Mouse (Mus musculus): ENCODE measurements at regions not wholly inside any gene's neighbourhood (a gene's known extent, or its start where the extent isn't known, plus 50 kb on each side); places are given as distances from the start of the nearest gene placed in this dataset.

DNA sequence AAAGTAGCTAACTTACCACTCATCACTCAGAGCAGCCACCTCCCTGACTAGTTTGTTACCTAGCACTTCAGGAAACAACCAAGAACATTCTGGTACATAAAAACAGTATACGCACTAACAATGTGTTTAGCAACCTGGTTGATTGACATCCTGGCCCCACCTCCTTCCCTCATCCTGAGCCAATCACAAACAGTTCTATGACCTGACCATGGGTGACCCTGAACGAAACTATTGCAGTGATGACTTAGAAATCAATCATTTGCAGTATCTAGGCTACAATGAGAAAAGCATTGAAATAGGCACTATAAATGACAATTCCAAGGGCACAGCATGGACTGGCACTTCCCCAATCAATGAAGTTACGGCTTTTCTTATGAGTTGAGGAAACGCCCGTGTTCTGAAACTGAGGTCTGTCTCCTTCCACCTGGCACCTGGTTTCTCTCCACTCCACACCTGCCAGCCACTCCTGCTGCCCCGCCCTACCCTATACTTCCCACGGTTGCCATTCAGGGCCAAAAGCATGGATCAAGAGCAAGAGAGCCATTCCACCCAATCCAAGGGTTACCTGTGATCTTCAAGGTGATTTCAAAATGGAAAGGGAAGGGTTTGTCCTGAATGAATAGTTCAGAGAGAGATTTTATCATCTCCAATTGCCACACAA is 162.9 kb upstream of the Lrig3 start:
- Histone ChIP-seq H3K4me2 (no peak overlapping the region), H3K27ac (no peak overlapping the region), H3K4me1 (peaks cover 4% of the 10 kb centered on the region; the same call in 1 of the 2 replicates), H3K27me3 (replicated peaks) (no peaks in the 10 kb centered on the region), H3K4me3 (no peak overlapping the region), H3K9me3 (no peaks in the 10 kb centered on the region), H3K36me3 (replicated peaks) (no peaks in the 10 kb centered on the region), H3K9ac (no peak overlapping the region)
- WGBS: 92% methylated on average over 7 of the region's 7 CpGs
- no peak for ATAC-seq (replicated peaks)

DNA sequence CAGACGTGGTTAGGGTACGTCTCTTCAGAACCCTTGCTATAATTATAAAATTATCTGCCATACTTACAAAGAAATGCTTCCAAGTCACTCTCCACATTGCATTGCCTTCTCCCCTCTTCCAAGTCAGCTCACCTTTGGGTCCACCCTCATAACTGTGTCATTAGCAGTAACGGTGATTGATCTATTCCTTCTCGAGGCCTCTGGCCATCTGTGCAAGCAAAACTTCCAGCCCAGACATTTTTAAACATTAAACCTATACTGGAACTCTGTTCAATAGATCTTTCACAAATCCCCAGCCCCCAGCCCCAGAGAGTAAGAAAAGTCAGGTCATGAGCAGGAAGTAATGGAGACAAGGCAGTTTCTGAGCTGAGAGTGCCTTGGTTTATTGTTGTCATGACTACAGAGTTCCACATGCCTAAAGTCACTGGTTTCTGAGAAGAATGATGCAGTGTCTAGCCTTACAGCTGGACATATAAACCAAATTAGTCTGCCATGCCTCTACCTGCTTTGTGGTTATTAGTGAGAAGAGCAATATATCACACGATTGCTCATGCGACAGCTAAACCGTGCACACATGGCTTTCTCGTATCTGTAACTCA is 156.1 kb upstream of the Lrig3 start:
- Histone ChIP-seq H3K36me3 (replicated peaks) (no peaks in the 10 kb centered on the region), H3K9ac (no peak overlapping the region), H3K4me1 (0 out of 2 replicates have a peak, but pooled peaks cover 5% of the 10 kb centered on the region), H3K27me3 (replicated peaks) (no peaks in the 10 kb centered on the region), H3K4me2 (no peak overlapping the region), H3K27ac (no peak overlapping the region), H3K9me3 (no peaks in the 10 kb centered on the region), H3K4me3 (no peak overlapping the region)
- 80% methylated on average over 8 of the region's 8 CpGs for WGBS
- ATAC-seq (replicated peaks): no peak

DNA sequence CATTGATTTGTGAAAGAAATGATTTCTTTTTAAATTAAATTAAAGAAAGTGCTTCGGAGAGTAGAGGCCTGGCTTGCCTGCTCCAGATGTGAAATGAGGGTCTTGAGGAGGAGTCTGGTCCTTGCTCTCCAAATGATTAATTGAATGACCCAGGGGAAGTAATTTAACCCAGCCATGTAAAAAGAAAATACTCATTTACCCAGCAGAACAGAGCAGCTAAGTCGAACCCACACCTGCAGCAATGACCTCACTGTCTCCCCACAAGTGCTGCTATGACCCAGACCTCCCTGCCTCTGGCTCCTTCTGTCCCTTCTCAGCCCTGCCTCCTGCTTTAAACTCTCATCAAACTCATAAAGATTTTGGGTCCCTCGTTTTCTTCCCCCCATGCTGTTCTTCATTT is 155.4 kb upstream of the Lrig3 start:
- Histone ChIP-seq H3K4me3 (no peak overlapping the region), H3K4me1 (0 out of 2 replicates have a peak, but pooled peaks cover 5% of the 10 kb centered on the region), H3K27me3 (replicated peaks) (no peaks in the 10 kb centered on the region), H3K27ac (no peak overlapping the region), H3K36me3 (replicated peaks) (no peaks in the 10 kb centered on the region), H3K9ac (no peak overlapping the region), H3K9me3 (no peaks in the 10 kb centered on the region), H3K4me2 (no peak overlapping the region)
- no peak for ATAC-seq (replicated peaks)
- WGBS: 68% methylated on average over 3 of the region's 3 CpGs

DNA sequence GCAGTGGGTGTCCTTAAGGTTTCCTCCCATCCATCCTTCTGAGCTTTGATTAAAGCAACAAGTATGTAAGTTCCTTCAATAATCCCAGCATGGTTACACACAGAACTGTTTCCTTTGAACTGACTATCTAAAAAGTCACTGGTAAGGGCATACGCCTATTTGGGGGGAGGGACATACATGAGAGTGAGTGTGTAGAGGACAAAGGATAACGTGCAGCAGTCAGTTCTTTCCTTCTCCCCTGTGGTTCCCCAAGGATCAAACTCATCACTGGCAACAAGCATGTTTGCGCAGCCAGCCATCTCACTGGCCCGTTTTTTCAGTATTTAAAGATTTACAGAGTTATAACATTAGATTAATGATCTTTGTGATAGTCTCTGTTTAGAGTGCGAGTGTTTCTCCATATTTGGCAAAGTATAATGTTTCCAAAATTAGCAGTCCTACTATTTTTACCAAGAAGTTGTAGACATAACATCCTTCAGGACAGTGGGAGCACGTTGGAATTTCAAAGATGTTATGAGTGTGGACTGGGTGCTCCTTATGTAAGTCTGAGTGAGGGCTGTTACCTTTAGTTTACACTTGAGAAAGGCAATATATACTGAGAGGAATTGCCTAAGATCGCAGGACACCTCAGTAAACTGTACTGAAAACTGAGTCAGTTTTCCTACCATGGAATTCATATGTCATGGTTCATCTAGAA is 151.6 kb upstream of the Lrig3 start:
- no peaks in the 10 kb centered on the region for H3K27me3 ChIP-seq (replicated peaks)
- ATAC-seq (replicated peaks): no peak
- H3K9ac ChIP-seq: no peak overlapping the region
- no peak overlapping the region for H3K27ac ChIP-seq
- 74% methylated on average over 7 of the region's 7 CpGs for WGBS
- no peaks in the 10 kb centered on the region for H3K9me3 ChIP-seq
- no peaks in the 10 kb centered on the region for H3K36me3 ChIP-seq (replicated peaks)
- no peak overlapping the region for H3K4me3 ChIP-seq
- no peak overlapping the region for H3K4me2 ChIP-seq
- 0 out of 2 replicates have a peak, but pooled peaks cover 5% of the 10 kb centered on the region for H3K4me1 ChIP-seq

DNA sequence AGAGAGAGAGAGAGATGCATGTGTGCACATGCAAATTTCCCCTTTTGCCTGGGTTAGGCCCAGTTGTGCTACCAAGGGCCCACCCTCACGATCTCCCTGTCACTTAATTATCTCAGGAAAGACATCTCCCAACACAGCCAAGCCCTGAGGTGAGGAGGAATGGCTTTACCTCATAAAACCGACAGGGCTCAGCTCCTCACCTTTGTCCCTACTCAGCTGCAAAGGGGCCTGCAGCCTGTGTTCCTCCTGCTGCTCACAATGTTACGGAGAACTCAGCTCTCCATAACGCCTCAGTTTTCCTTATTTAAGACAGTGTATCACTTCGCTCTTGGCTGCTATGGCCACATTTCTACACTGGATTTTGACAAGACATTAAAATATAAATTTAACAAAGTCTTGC is 133.8 kb upstream of the Lrig3 start:
- Histone ChIP-seq H3K9ac (no peak overlapping the region), H3K4me2 (no peak overlapping the region), H3K27ac (no peak overlapping the region), H3K9me3 (no peaks in the 10 kb centered on the region), H3K4me3 (no peak overlapping the region), H3K36me3 (replicated peaks) (no peaks in the 10 kb centered on the region), H3K27me3 (replicated peaks) (no peaks in the 10 kb centered on the region), H3K4me1 (no peaks in the 10 kb centered on the region)
- ATAC-seq (replicated peaks): no peak
- WGBS: 65% methylated on average over 5 of the region's 5 CpGs

DNA sequence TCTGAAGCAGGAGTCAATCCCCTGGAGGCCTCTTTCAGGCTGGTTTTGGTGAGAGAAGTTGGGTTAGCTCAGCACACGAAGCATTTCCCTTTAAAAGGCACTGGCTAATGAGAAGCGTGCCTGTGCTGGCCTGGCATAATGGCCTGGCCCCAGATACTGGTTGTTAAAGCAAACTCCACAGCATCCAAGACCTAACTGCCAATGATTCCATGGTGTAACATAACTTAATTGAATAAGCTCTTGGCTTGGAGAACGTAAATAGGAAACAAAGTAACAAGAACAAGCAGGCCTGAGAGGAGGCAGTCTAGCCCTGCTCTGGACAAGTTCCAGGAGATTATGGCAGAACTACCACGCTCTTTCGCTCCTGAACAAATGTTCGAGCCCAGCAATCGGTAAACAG is 133.2 kb upstream of the Lrig3 start:
- H3K4me3 ChIP-seq: no peak overlapping the region
- no peaks in the 10 kb centered on the region for H3K9me3 ChIP-seq
- no peak for ATAC-seq (replicated peaks)
- no peak overlapping the region for H3K27ac ChIP-seq
- WGBS: 71% methylated on average over 7 of the region's 7 CpGs
- H3K4me2 ChIP-seq: no peak overlapping the region
- no peak overlapping the region for H3K9ac ChIP-seq
- H3K27me3 ChIP-seq (replicated peaks): no peaks in the 10 kb centered on the region
- H3K36me3 ChIP-seq (replicated peaks): no peaks in the 10 kb centered on the region
- no peaks in the 10 kb centered on the region for H3K4me1 ChIP-seq

DNA sequence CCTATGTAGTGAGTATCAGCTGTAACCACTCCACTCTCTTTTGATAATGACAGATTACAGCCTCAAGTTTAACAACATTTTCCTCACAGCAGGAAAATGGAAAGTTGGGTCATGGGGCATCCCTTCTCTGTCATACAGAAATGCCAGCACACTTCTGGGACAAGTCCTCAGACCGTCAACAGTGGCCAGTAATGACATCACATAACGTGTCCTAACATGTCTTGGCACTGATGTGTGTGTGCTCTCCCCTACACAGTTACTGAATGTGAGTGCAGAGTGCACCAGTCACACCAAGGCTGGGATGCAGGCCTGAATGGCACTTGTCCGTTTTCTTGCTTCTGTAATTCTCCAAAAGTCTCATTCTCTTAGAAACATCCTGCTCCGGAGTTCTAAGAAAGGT is 132.0 kb upstream of the Lrig3 start:
- no peak for ATAC-seq (replicated peaks)
- Histone ChIP-seq H3K4me3 (no peak overlapping the region), H3K9ac (no peak overlapping the region), H3K9me3 (no peaks in the 10 kb centered on the region), H3K4me2 (no peak overlapping the region), H3K4me1 (peaks cover 1% of the 10 kb centered on the region; the same call in 1 of the 2 replicates), H3K36me3 (replicated peaks) (no peaks in the 10 kb centered on the region), H3K27ac (no peak overlapping the region), H3K27me3 (replicated peaks) (no peaks in the 10 kb centered on the region)
- WGBS: 83% methylated on average over 4 of the region's 4 CpGs

DNA sequence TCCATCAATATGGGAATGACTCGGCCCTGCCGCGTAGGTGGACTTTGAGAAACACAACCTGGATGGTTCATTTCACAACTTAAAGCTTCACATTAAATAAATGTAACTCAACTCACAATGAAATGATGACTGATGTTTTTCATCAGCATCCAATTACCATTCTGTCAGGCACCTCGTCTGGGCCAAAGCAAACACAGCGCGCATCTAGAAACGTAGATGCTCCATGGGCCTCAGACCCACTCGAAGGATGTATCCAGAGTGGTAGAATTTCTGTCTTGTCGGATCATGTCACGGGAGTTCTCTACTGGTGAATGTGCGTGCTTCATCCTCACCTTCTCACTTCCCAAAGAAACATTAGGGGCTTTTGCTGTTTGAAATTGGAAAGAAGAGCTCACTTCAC is 127.0 kb upstream of the Lrig3 start:
- Histone ChIP-seq H3K4me3 (no peak overlapping the region), H3K4me2 (no peak overlapping the region), H3K27me3 (replicated peaks) (no peaks in the 10 kb centered on the region), H3K4me1 (peaks cover 16% of the 10 kb centered on the region), H3K9me3 (no peaks in the 10 kb centered on the region), H3K36me3 (replicated peaks) (no peaks in the 10 kb centered on the region), H3K9ac (no peak overlapping the region), H3K27ac (peak overlapping the region; percentile 50; the same call in 1 of the 2 replicates)
- 75% methylated on average over 11 of the region's 11 CpGs for WGBS
- ATAC-seq (replicated peaks): no peak

DNA sequence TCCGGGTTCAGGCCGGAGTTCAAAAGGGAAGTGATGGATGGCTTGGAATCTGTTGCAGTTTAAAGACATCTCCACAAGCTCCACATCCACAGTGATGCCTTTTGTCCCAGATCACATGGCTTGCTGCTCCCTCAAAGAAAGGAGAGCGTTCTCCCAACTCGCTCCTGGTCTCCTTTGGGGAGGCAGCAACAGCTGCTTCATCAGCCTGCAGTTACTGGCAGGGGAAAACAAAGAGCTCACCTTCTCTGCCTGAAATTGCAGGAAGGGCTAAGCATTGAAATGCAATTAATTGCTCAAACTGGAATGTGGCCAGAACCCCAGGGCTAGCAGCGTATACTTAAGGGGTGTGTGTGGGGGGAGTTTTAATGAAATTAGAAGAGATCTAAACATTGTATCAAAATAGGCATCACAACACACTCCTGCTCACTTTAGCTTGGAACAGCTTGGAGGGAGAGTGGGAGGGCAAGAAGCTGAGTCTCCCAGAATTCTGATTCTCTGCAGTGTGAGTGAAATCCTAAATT is 126.3 kb upstream of the Lrig3 start:
- no peak overlapping the region for H3K4me3 ChIP-seq
- no peak overlapping the region for H3K4me2 ChIP-seq
- H3K27me3 ChIP-seq (replicated peaks): no peaks in the 10 kb centered on the region
- peak; percentile 70; the same call in 1 of the 2 replicates for ATAC-seq (replicated peaks)
- H3K4me1 ChIP-seq: peaks cover 16% of the 10 kb centered on the region
- WGBS: 21% methylated on average over 5 of the region's 5 CpGs
- peak overlapping the region; percentile 50 for H3K27ac ChIP-seq
- no peaks in the 10 kb centered on the region for H3K9me3 ChIP-seq
- no peaks in the 10 kb centered on the region for H3K36me3 ChIP-seq (replicated peaks)
- H3K9ac ChIP-seq: no peak overlapping the region

DNA sequence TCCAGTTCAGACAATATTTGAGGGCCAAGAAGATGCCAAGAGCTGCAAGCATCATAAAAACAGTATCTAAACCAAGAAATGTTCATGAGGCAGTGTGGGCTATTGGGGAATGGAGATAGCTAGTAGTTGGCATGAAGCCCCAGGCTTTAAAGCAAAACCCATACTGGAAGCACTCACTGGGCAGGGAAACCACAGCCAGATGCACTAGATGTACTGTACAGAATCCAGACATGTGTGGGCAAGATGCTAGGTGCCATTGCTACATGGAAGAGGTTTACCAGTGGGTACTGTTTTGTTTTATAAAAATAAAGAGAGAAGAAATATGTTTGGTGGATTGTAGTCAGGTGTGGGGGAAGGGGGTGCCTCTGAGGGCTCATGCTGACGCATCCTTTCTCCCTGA is 125.6 kb upstream of the Lrig3 start:
- H3K36me3 ChIP-seq (replicated peaks): no peaks in the 10 kb centered on the region
- 93% methylated on average over 1 of the region's 1 CpGs for WGBS
- H3K4me3 ChIP-seq: no peak overlapping the region
- H3K4me2 ChIP-seq: no peak overlapping the region
- H3K9me3 ChIP-seq: no peaks in the 10 kb centered on the region
- peaks cover 22% of the 10 kb centered on the region for H3K4me1 ChIP-seq
- ATAC-seq (replicated peaks): no peak
- no peak overlapping the region for H3K9ac ChIP-seq
- no peaks in the 10 kb centered on the region for H3K27me3 ChIP-seq (replicated peaks)
- H3K27ac ChIP-seq: peak overlapping the region; percentile 50; the same call in 1 of the 2 replicates

DNA sequence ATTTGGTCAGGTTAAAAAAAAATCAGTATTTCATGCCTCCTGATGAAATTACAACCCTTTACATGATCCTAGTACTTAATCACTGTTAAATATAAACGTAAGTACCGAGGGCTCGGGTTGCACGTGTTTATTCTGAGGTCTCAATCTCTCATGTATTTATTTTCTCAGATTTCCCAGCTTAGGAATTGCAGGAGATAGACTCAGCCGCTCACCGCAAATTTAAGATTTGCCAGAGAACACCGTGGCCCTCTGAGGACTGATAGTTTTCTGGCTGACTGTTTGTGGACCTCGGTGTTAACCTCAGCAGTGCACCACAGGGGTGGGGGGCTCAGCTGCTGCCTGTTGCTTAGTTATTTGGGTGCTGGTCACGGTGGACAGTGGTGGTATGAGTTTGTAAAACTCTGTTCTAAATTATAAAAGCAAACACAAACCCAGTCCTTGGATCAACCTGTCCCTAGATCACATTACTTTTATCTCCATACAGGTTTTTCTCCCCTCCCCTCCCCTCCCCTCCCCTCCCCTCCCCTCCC is 121.6 kb upstream of the Lrig3 start:
- H3K4me2 ChIP-seq: no peak overlapping the region
- no peaks in the 10 kb centered on the region for H3K27me3 ChIP-seq (replicated peaks)
- no peak overlapping the region for H3K27ac ChIP-seq
- whole genome bisulfite sequencing: 69% methylated on average over 9 of the region's 9 CpGs
- peaks cover 18% of the 10 kb centered on the region for H3K4me1 ChIP-seq
- H3K9me3 ChIP-seq: no peaks in the 10 kb centered on the region
- no peak overlapping the region for H3K4me3 ChIP-seq
- H3K36me3 ChIP-seq (replicated peaks): no peaks in the 10 kb centered on the region
- no peak overlapping the region for H3K9ac ChIP-seq
- no peak for ATAC-seq (replicated peaks)

DNA sequence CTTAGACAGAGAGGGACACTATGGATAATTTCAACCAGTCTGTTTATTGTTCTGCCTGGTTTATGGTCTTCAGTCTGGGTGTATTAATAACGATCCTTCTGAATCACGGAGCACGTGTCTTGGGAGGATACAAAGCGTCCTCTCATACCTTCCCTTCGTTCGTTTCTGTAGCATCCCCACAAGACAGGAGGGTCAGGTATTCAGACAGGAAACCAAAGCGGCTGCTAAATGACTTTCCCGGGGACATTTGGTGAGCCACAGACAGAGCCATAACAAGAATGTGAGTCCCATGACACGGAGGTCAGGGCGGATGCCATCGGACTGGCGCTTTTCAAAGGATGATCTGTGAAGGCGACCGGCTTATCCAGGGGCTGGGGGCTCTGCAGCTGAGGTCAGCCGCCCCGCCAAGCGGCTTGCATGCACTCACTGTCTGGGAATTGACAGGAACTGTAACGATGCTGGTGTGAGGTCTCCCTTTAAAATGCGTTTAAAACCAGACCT is 120.9 kb upstream of the Lrig3 start:
- Histone ChIP-seq H3K9ac (0 out of 2 replicates have a peak overlapping the region, but pooled peaks have one; percentile 17), H3K4me1 (peaks cover 11% of the 10 kb centered on the region), H3K4me2 (peak overlapping the region; percentile 48), H3K36me3 (replicated peaks) (no peaks in the 10 kb centered on the region), H3K4me3 (peak overlapping the region; percentile 25), H3K9me3 (no peaks in the 10 kb centered on the region), H3K27me3 (replicated peaks) (no peaks in the 10 kb centered on the region), H3K27ac (no peak overlapping the region)
- no peak for ATAC-seq (replicated peaks)
- WGBS: 13% methylated on average over 19 of the region's 19 CpGs

Measured in midbrain, embryonic 15.5 days (tissue).